Mouse (Mus musculus) liver, postnatal 0 days (tissue): ENCODE measurements at regions not wholly inside any gene's neighbourhood (a gene's known extent, or its start where the extent isn't known, plus 50 kb on each side); places are given as distances from the start of the nearest gene placed in this dataset.

ENCODE experiments used
- ATAC-seq: fragments of 200-750 bp; cut with Nextera tagmentation; 2 replicates; pipeline ENCODE4 v1.8.0; 2017; ENCODE audit warnings: mild to moderate bottlenecking, moderate library complexity
- DNase-seq: peaks from one replicate; pipeline ENCODE4 v3.0.0-alpha.2; 2016
- H3K27ac ChIP-seq: fragments of 300-500 bp; sonication (generic); 2 replicates; pipeline ENCODE4 v1.5.1; 2014; ENCODE audit warnings: antibody characterized with exemption, moderate library complexity, mild to moderate bottlenecking, low read depth
- H3K27me3 ChIP-seq: fragments of 300-500 bp; sonication (generic); 2 replicates; pipeline ENCODE4 v1.6.1; 2014; ENCODE audit warnings: low read length, control low read depth, mixed read lengths; ENCODE audit not compliant: insufficient read depth
- H3K36me3 ChIP-seq: fragments of 300-500 bp; sonication (generic); replicated peaks from 2 replicates; pipeline ENCODE4 v1.6.1; 2014; ENCODE audit warnings: mild to moderate bottlenecking, control low read depth, low read length, moderate library complexity, mixed read lengths; ENCODE audit not compliant: insufficient read depth
- H3K4me1 ChIP-seq: fragments of 300-500 bp; sonication (generic); 2 replicates; pipeline ENCODE4 v1.6.1; 2014; ENCODE audit warnings: antibody characterized with exemption, mild to moderate bottlenecking, control low read depth; ENCODE audit not compliant: insufficient read depth
- H3K4me2 ChIP-seq: fragments of 300-500 bp; sonication (generic); 2 replicates; pipeline ENCODE4 v1.6.1; 2014; ENCODE audit warnings: low read depth, mild to moderate bottlenecking, low read length, moderate library complexity, mixed read lengths
- H3K4me3 ChIP-seq: fragments of 300-500 bp; sonication (generic); 2 replicates; pipeline ENCODE4 v1.5.1; 2014; ENCODE audit warnings: low read depth, low read length
- H3K9ac ChIP-seq: fragments of 300-500 bp; sonication (generic); replicated peaks from 2 replicates; pipeline ENCODE4 v1.6.1; 2014; ENCODE audit warnings: mild to moderate bottlenecking, moderate library complexity
- H3K9me3 ChIP-seq: fragments of 300-500 bp; sonication (generic); 2 replicates; pipeline ENCODE4 v1.6.1; 2016; ENCODE audit warnings: mild to moderate bottlenecking, control low read depth, low read length, mixed read lengths
- CTCF ChIP-seq: sonication (generic); IDR thresholded peaks from 2 replicates; pipeline ENCODE4 v1.5.1; 2016; ENCODE audit warnings: antibody characterized with exemption, low read depth
- EP300 ChIP-seq: IDR thresholded peaks from 2 replicates; pipeline ENCODE4 v1.6.1; 2016; ENCODE audit warnings: antibody characterized with exemption, low read depth, mild to moderate bottlenecking
- WGBS: fragments of 180-500 bp; shearing (Covaris S2); extraction: QIAGEN DNeasy Blood & Tissue Kit; methylation state at CpG from one replicate; pipeline ENCODE4 v1.1.7; 2014; ENCODE audit not compliant: insufficient replicate concordance; 5-methylcytosine and 5-hydroxymethylcytosine counted together

DNA sequence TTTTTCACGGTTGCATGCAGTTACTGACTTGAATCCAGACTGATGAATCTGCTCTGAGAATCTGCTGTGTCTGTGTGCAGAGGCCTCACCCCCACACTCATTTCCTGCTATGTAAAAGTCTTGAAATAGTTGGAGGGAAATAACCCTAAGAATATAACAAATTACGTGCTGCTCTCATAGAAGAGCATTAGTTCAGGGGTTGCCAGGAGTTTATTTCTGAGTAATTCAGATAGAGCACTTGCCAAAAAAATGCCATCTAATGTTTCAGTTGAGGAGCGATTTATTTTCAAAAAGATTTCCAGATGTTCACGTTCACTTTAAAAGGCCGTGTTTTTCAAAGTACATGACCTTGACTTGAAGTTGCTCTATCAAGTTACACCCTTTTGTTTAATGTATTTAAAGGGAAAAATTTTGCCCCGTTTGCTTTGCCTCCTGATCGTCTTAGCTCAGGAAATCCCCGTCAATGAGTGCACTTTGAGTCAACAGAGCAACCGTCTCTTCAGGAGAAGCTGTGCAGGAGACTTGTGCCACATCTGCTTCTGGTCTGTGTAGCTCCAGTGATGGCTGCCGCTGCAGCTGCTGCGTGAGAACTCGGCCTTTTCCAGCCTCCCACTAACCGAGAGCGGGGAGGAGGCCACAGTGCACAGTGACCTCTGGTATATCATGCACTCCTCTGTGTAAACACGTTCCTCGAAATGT, 50.9 kb upstream of the Sec61g start:
- peak overlapping the region; percentile 53 for H3K27ac ChIP-seq
- no peaks in the 10 kb centered on the region for H3K36me3 ChIP-seq
- no peak overlapping the region for H3K4me3 ChIP-seq
- peak overlapping the region; percentile 0; the same call in 1 of the 2 replicates for H3K4me2 ChIP-seq
- no peak overlapping the region for H3K9ac ChIP-seq
- WGBS = 32% methylated on average over 16 of the region's 16 CpGs
- H3K9me3 ChIP-seq = no peaks in the 10 kb centered on the region
- ATAC-seq (peak; percentile 50; the same call in 1 of the 2 replicates), DNase-seq (no peak)
- no peak for TF ChIP-seq CTCF
- TF ChIP-seq EP300 = no peak
- no peaks in the 10 kb centered on the region for H3K27me3 ChIP-seq
- H3K4me1 ChIP-seq = no peaks in the 10 kb centered on the region

DNA sequence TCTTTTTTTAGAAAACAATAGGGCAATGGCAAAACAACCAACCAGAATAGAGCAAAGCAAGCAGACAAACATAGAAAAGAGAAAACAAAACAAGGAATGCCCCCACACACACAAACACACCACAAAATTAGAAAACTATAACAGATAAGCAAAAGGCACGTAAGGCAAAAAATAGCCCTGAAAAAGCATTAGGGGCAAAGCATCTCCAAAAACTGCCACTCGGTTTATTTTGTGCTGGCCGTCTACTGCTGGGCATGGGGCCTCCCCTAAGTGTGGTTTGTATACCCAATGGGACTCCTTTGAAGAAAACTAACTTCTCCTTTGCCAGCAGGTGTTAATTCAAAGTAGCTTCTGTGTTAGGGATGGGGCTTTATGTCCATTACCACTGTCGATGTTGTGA, 53.4 kb upstream of the Sec61g start:
- DNase-seq (no peak), ATAC-seq (0 out of 2 replicates have a peak, but pooled peaks have one; percentile 17)
- H3K36me3 ChIP-seq = no peaks in the 10 kb centered on the region
- H3K27ac ChIP-seq = no peak overlapping the region
- H3K9me3 ChIP-seq = no peaks in the 10 kb centered on the region
- 70% methylated on average over 4 of the region's 4 CpGs for WGBS
- no peak overlapping the region for H3K9ac ChIP-seq
- no peaks in the 10 kb centered on the region for H3K4me1 ChIP-seq
- no peak overlapping the region for H3K4me3 ChIP-seq
- no peaks in the 10 kb centered on the region for H3K27me3 ChIP-seq
- TF ChIP-seq CTCF = no peak
- no peak for TF ChIP-seq EP300
- H3K4me2 ChIP-seq = no peak overlapping the region

- Histone ChIP-seq H3K9ac (no peak overlapping the region), H3K4me3 (no peak overlapping the region), H3K9me3 (no peaks in the 10 kb centered on the region), H3K36me3 (no peaks in the 10 kb centered on the region), H3K4me1 (0 out of 2 replicates have a peak, but pooled peaks cover 2% of the 10 kb centered on the region), H3K4me2 (no peak overlapping the region), H3K27ac (no peak overlapping the region), H3K27me3 (no peaks in the 10 kb centered on the region)
- DNase-seq (no peak), ATAC-seq (no peak)
- no peak for TF ChIP-seq CTCF
- TF ChIP-seq EP300 = peak; percentile 58; the same call in 1 of the 2 replicates
- 52% methylated on average over 4 of the region's 4 CpGs for WGBS
Measured at GRCm38 (mm10) chr11:16589085-16589680, 80.9 kb upstream of the Sec61g start.

- Histone ChIP-seq H3K27me3 (no peaks in the 10 kb centered on the region), H3K9me3 (no peaks in the 10 kb centered on the region), H3K4me3 (no peak overlapping the region), H3K4me1 (0 out of 2 replicates have a peak, but pooled peaks cover 2% of the 10 kb centered on the region), H3K9ac (no peak overlapping the region), H3K27ac (no peak overlapping the region), H3K4me2 (no peak overlapping the region), H3K36me3 (no peaks in the 10 kb centered on the region)
- TF ChIP-seq EP300 = no peak
- DNase-seq (no peak), ATAC-seq (no peak)
- 71% methylated on average over 4 of the region's 4 CpGs for WGBS
Measured at GRCm38 (mm10) chr11:16590541-16590940, 82.3 kb upstream of the Sec61g start.

GRCm38 (mm10) chr11:16591471-16591921, 83.2 kb upstream of the Sec61g start:
- Histone ChIP-seq H3K4me1 (0 out of 2 replicates have a peak, but pooled peaks cover 2% of the 10 kb centered on the region), H3K4me3 (no peak overlapping the region), H3K27me3 (no peaks in the 10 kb centered on the region), H3K9ac (no peak overlapping the region), H3K36me3 (no peaks in the 10 kb centered on the region), H3K9me3 (no peaks in the 10 kb centered on the region), H3K4me2 (no peak overlapping the region), H3K27ac (0 out of 2 replicates have a peak overlapping the region, but pooled peaks have one; percentile 35)
- TF ChIP-seq CTCF = no peak
- TF ChIP-seq EP300 = no peak
- ATAC-seq = peak; percentile 77
- peak; percentile 26 for DNase-seq
- WGBS = 16% methylated on average over 7 of the region's 7 CpGs

- no peaks in the 10 kb centered on the region for H3K36me3 ChIP-seq
- no peak overlapping the region for H3K9ac ChIP-seq
- DNase-seq (no peak), ATAC-seq (no peak)
- WGBS = 69% methylated on average over 4 of the region's 4 CpGs
- 0 out of 2 replicates have a peak, but pooled peaks cover 2% of the 10 kb centered on the region for H3K4me1 ChIP-seq
- no peak overlapping the region for H3K4me2 ChIP-seq
- TF ChIP-seq EP300 (no peak), CTCF (no peak)
- H3K9me3 ChIP-seq = no peaks in the 10 kb centered on the region
- H3K27ac ChIP-seq = no peak overlapping the region
- no peaks in the 10 kb centered on the region for H3K27me3 ChIP-seq
- no peak overlapping the region for H3K4me3 ChIP-seq
Measured at GRCm38 (mm10) chr11:16592006-16592405, 83.7 kb upstream of the Sec61g start.
